Mouse (Mus musculus): ENCODE measurements around the gene Znrd1as. TPM values are rescaled to one million over a fixed set of nuclear protein-coding genes. Genes with fewer than 3 reads are reported as not detected.
"Not testable (repeated sequence)": the region's sequence is repeated elsewhere in the genome, so short reads cannot be mapped to it uniquely, and the experiment has no call there.

The Znrd1as gene
- polyA plus RNA-seq, 1 experiment from 2014 or later: 6.7 TPM

GRCm38 (mm10) chr17:36982253-36983155 is 24.1 kb downstream of the Znrd1as start:
- peaks cover 10% of the 10 kb centered on the region; the same call in 1 of the 2 replicates for H3K4me1 ChIP-seq
- H3K27ac ChIP-seq: peak overlapping the region; percentile 69
- 31% methylated on average over 5 of the region's 5 CpGs for WGBS
- H3K4me2 ChIP-seq: no peak overlapping the region
- H3K4me3 ChIP-seq: no peak overlapping the region
- H3K9ac ChIP-seq: no peak overlapping the region
- H3K27me3 ChIP-seq: peaks cover 6% of the 10 kb centered on the region; the same call in 1 of the 2 replicates
- no peaks in the 10 kb centered on the region for H3K9me3 ChIP-seq
- H3K36me3 ChIP-seq: no peaks in the 10 kb centered on the region
- ATAC-seq (ENCODE audit: borderline replicate concordance, extremely low read depth, low FRiP score, low TSS enrichment): peak; percentile 15; the same call in 1 of the 2 replicates

GRCm38 (mm10) chr17:36988475-36988874 is 30.1 kb downstream of the Znrd1as start:
- peaks cover 30% of the 10 kb centered on the region for H3K27me3 ChIP-seq
- 11% methylated on average over 24 of the region's 24 CpGs for WGBS
- no peak overlapping the region for H3K27ac ChIP-seq
- H3K9me3 ChIP-seq: no peaks in the 10 kb centered on the region
- H3K4me2 ChIP-seq: peak overlapping the region; percentile 47
- H3K4me3 ChIP-seq: peak overlapping the region; percentile 12; the same call in 1 of the 2 replicates
- H3K36me3 ChIP-seq: no peaks in the 10 kb centered on the region
- no peak overlapping the region for H3K9ac ChIP-seq
- no peak; the same call in 1 of the 2 replicates for ATAC-seq (ENCODE audit: borderline replicate concordance, extremely low read depth, low FRiP score, low TSS enrichment)
- no peaks in the 10 kb centered on the region for H3K4me1 ChIP-seq

GRCm38 (mm10) chr17:36989437-36989836 is 31.0 kb downstream of the Znrd1as start, which contains the start of gene H2-M5:
H2-M5 (minus strand) TSS chr17:36989537.
- peaks cover 30% of the 10 kb centered on the region for H3K27me3 ChIP-seq
- no peak within 1 kb of the TSS for H3K9ac ChIP-seq
- no peaks in the 10 kb centered on the region for H3K9me3 ChIP-seq
- no peak within 1 kb of the TSS for H3K27ac ChIP-seq
- H3K36me3 ChIP-seq: no peaks in the 10 kb centered on the region
- 31% methylated on average over 5 of the region's 5 CpGs for WGBS
- H3K4me2 ChIP-seq: peak within 1 kb of the TSS; percentile 47
- peak within 1 kb of the TSS; percentile 12; the same call in 1 of the 2 replicates for H3K4me3 ChIP-seq
- no peak for ATAC-seq (ENCODE audit: borderline replicate concordance, extremely low read depth, low FRiP score, low TSS enrichment)
- no peaks in the 10 kb centered on the region for H3K4me1 ChIP-seq

- not testable (repeated sequence) for H3K4me3 ChIP-seq; ATAC-seq (ENCODE audit: borderline replicate concordance, extremely low read depth, low FRiP score, low TSS enrichment); H3K9me3 ChIP-seq; H3K4me1 ChIP-seq; H3K4me2 ChIP-seq; H3K27ac ChIP-seq; H3K36me3 ChIP-seq; H3K9ac ChIP-seq
- H3K27me3 ChIP-seq: peaks cover 30% of the 10 kb centered on the region
- WGBS: 93% methylated on average over 6 of the region's 6 CpGs
Observed at GRCm38 (mm10) chr17:36990630-36991029, 32.2 kb downstream of the Znrd1as start.

- 47% methylated on average over 3 of the region's 3 CpGs for WGBS
Observed at GRCm38 (mm10) chr17:36992336-36993104, 34.1 kb downstream of the Znrd1as start.

GRCm38 (mm10) chr17:36993770-36994325 is 35.5 kb downstream of the Znrd1as start:
- Histone ChIP-seq H3K4me3 (no peak overlapping the region), H3K4me2 (no peak overlapping the region), H3K27me3 (peaks cover 10% of the 10 kb centered on the region), H3K36me3 (no peaks in the 10 kb centered on the region), H3K9ac (no peak overlapping the region), H3K4me1 (no peaks in the 10 kb centered on the region), H3K9me3 (no peaks in the 10 kb centered on the region), H3K27ac (no peak overlapping the region)
- ATAC-seq (ENCODE audit: borderline replicate concordance, extremely low read depth, low FRiP score, low TSS enrichment): no peak
- 91% methylated on average over 4 of the region's 4 CpGs for WGBS

More at GRCm38 (mm10) chr17:36992336-36993104, 34.1 kb downstream of the Znrd1as start:
- H3K9ac ChIP-seq: no peak overlapping the region
- H3K4me3 ChIP-seq: no peak overlapping the region
- peaks cover 23% of the 10 kb centered on the region for H3K27me3 ChIP-seq
- H3K36me3 ChIP-seq: no peaks in the 10 kb centered on the region
- H3K4me1 ChIP-seq: no peaks in the 10 kb centered on the region
- no peak overlapping the region for H3K4me2 ChIP-seq
- no peaks in the 10 kb centered on the region for H3K9me3 ChIP-seq
- ATAC-seq (ENCODE audit: borderline replicate concordance, extremely low read depth, low FRiP score, low TSS enrichment): no peak
- no peak overlapping the region for H3K27ac ChIP-seq

GRCm38 (mm10) chr17:36994528-36994927 is 36.1 kb downstream of the Znrd1as start:
- H3K4me3 ChIP-seq: no peak overlapping the region
- H3K27me3 ChIP-seq: peaks cover 3% of the 10 kb centered on the region
- H3K9ac ChIP-seq: no peak overlapping the region
- ATAC-seq (ENCODE audit: borderline replicate concordance, extremely low read depth, low FRiP score, low TSS enrichment): no peak
- no peaks in the 10 kb centered on the region for H3K4me1 ChIP-seq
- no peaks in the 10 kb centered on the region for H3K36me3 ChIP-seq
- no peak overlapping the region for H3K4me2 ChIP-seq
- no peak overlapping the region for H3K27ac ChIP-seq
- WGBS: 87% methylated on average over 2 of the region's 2 CpGs
- H3K9me3 ChIP-seq: no peaks in the 10 kb centered on the region

- Histone ChIP-seq H3K9me3 (no peaks in the 10 kb centered on the region), H3K36me3 (no peaks in the 10 kb centered on the region), H3K4me3 (no peak overlapping the region), H3K27me3 (no peaks in the 10 kb centered on the region), H3K4me1 (no peaks in the 10 kb centered on the region), H3K27ac (no peak overlapping the region), H3K9ac (no peak overlapping the region), H3K4me2 (no peak overlapping the region)
- ATAC-seq (ENCODE audit: borderline replicate concordance, extremely low read depth, low FRiP score, low TSS enrichment): no peak
- WGBS: 62% methylated on average over 3 of the region's 3 CpGs
Observed at GRCm38 (mm10) chr17:36995448-36995847, 37.1 kb downstream of the Znrd1as start.

- Histone ChIP-seq H3K9ac (no peak overlapping the region), H3K4me2 (no peak overlapping the region), H3K36me3 (no peaks in the 10 kb centered on the region), H3K9me3 (no peaks in the 10 kb centered on the region), H3K27me3 (no peaks in the 10 kb centered on the region), H3K4me1 (peaks cover 3% of the 10 kb centered on the region; the same call in 1 of the 2 replicates), H3K4me3 (no peak overlapping the region), H3K27ac (no peak overlapping the region)
- ATAC-seq (ENCODE audit: borderline replicate concordance, extremely low read depth, low FRiP score, low TSS enrichment): no peak
- 27% methylated on average over 7 of the region's 7 CpGs for WGBS
Observed at GRCm38 (mm10) chr17:36997033-36997735, 38.8 kb downstream of the Znrd1as start.

- Histone ChIP-seq H3K9ac (no peak overlapping the region), H3K27me3 (no peaks in the 10 kb centered on the region), H3K4me2 (no peak overlapping the region), H3K27ac (no peak overlapping the region), H3K9me3 (no peaks in the 10 kb centered on the region), H3K4me1 (peaks cover 9% of the 10 kb centered on the region), H3K36me3 (no peaks in the 10 kb centered on the region), H3K4me3 (no peak overlapping the region)
- no peak for ATAC-seq (ENCODE audit: borderline replicate concordance, extremely low read depth, low FRiP score, low TSS enrichment)
- WGBS: 66% methylated on average over 2 of the region's 2 CpGs
Observed at GRCm38 (mm10) chr17:36998477-36998876, 40.1 kb downstream of the Znrd1as start.

- H3K9me3 ChIP-seq: no peaks in the 10 kb centered on the region
- peaks cover 4% of the 10 kb centered on the region for H3K36me3 ChIP-seq
- H3K4me3 ChIP-seq: peak within 1 kb of the TSS; percentile 73
- 90% methylated on average over 7 of the region's 7 CpGs for WGBS
- no peaks in the 10 kb centered on the region for H3K27me3 ChIP-seq
- no peak within 1 kb of the TSS for H3K9ac ChIP-seq
- no peak for ATAC-seq (ENCODE audit: borderline replicate concordance, extremely low read depth, low FRiP score, low TSS enrichment)
- peak within 1 kb of the TSS; percentile 85 for H3K4me2 ChIP-seq
- 0 out of 2 replicates have a peak within 1 kb of the TSS, but pooled peaks have one; percentile 41 for H3K27ac ChIP-seq
- H3K4me1 ChIP-seq: peaks cover 14% of the 10 kb centered on the region
Observed at GRCm38 (mm10) chr17:37000863-37001262, 42.5 kb downstream of the Znrd1as start, which contains the start of gene Zfp57. Zfp57 (plus strand) TSS chr17:37001163.
